Mouse (Mus musculus): Measurements from ENCODE around the gene Lnp1.

Lnp1 gene

DNA sequence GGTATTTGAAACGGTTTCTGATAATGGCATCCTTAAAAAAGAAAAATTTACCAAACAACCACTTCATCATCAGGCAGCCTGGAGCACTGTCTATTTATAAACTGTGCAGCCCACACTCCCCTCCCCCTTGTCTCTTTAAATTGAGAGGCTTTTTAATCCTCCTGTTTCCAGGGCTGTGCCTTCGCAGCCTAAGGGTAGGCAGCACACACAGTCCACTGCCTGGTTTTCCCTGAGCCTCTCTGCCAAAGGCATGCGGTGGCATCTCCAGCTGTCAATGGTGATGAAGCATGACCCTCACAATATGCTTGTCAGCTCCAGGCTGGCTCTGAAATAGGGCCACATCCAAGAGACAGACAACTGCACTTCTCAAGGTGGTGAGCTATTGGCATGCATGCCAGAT, at the start of gene Lnp1:
Gene Lnp1 (minus strand): TSS at position 39 of the 400 bp plus-strand sequence.
- no peak for DNase-seq (ENCODE audit: low read depth, low spot score)

DNA sequence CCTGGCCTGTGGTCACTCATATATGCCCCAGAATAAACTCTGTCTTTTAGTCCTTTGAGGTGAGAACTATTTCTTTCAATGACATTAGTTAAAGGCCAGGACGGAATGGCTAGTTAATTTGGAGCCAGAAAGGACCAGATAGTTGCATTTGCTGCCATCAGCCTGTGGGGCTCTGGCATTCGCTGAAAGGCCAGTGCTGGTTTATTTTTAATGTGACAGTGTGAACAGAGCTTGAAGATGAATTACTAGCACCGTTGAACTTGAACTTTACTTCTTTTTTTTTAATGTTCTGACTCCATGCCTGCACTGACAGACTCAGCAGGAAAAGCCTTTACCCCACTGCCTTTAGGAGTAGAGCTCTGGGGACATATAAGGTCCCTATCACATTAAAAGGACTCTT, 46.8 kb upstream of the Lnp1 start:
- DNase-seq (ENCODE audit: low read depth, low spot score), result no peak

DNA sequence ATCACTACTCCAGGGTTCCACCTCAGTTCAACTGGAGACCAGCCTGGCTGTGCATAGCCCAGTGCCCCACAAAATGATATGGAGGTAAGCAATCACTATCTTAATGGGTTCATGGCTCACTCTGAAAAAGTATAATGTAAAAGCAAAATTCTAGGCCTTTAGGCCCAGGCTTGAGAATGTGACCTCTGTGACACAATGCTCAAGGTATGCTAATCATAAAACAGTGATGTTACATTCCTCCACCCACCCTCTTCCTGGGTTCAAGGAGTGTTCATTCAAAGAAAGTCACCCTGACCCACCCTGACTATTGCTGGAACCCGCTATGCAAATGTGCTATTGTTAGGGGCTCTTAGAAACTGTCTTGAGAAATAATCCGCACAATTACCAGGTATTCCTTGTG, 30.4 kb upstream of the Lnp1 start:
- DNase-seq (ENCODE audit: low read depth, low spot score), result peak; percentile 81

DNA sequence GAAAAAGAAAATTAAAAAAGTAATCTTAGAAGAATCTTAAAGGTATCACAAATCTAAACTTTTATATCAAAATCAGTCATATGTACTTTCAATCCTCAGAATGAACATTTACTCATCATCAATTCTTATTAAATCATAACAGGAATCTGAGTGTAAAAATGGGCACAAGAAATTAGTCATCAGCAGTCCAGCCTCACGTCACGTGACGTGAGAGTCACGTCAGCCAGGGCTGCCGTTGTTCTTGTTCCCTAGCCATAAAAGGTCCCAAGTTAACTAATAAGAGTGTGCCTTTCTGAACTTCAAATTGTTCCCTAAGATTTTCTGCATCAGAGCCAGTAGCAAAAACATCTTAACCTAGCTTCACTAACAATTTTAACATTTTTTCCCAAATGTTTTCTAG, 21.2 kb upstream of the Lnp1 start:
- no peak for DNase-seq (ENCODE audit: low read depth, low spot score)

DNA sequence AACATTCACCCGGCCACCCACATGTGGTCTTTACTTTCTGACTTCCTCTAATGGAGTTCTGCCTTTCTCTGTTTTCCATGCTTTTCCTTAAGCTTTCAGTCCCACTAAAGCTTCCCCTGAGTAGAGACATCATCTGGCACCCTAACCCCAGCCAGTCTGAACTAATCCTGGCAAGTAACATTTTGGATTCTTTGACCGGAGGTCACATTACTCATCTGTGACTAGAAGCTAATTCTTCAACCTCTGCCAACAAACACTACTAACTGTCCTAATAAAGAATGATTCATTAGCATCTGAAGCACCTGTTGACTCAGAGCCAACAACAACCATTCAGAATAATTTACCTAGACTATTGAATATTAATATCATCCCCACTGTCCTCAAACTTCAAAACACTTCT, 14.5 kb upstream of the Lnp1 start:
- DNase-seq (ENCODE audit: low read depth, low spot score), result no peak

DNA sequence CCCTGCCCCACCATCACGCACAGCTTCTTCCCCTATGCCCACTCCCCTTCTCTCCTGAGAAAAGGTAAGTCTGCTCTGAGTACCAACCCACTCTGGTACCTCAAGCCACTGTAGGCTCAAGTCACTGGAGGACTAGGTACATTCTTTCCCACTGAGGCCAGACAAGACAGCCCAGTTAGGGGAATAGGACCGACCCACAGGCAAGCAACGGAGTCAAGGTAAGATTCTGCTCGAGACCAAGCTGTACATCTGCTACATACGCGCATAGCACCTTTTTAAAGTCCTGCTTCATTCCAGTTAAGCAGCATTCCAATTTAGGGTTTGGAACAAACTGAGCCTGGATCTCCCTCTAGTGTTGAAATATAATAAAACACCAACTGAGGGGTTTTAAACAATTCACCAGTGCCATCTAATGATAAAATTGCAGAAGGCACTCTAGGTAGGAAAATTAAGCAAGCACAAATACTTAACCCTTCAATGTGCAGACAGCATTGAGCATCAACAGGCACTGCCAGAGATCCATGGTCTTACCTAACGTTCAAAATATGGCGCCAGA, 7.7 kb downstream of the Lnp1 start:
- peak; percentile 89 for DNase-seq (ENCODE audit: low read depth, low spot score)

DNA sequence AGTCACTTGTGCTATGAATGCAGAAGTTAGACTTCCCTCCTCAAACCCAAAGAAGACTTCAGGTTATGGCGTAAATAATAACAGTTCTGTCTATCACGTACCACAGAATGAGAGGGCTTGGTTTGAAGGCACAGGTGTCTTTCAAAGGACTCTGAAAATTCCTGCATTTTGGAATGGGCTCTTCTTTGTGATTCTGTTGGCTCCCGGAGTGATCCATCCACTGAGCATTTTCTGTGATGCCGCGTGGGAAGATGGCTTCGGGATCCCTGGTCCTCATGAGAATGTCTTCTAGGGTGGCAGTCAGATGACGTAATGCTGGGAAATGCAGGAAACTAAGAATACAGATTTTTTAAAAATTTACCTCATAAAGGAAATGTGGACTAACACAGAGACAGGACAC, 10.6 kb downstream of the Lnp1 start:
- peak; percentile 82 for DNase-seq (ENCODE audit: low read depth, low spot score)

DNA sequence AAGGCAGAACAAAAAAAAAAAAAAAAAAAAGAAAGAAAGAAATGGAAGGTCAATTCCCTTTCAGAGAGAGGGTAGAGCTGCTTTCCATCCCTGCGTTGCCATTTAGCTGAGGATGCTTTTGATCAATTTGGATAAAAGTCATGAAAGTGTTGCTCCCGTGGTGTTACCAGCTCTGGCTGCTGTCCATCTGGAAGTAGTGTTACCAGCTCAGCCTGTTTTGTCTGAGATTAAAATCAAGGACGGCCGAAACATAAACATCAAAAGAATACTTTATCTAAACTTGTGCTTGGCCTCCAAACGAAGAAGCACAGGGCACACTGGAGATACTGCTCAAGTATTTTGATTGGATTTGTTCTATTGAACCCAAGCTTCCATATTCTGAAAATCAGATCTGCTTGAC, 18.9 kb downstream of the Lnp1 start:
- no peak for DNase-seq (ENCODE audit: low read depth, low spot score)

DNA sequence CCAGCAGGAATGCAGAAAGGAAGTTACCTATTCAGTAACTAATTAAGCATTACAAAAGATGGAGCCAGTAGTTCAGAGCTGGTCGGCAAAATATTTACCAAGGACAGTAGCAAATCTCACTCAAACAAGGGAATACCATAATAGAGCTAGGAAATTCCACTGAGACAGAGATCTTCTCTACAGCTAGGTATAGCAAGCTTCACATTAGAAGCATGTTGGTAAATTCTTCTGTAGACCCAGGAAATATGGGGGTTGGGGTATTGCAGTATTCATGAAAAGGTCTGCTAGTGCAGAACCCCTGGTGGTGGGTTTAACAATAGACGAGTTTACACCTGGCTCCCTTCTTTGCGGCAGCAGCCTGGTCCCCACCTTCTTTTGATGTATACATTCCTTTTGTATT, 25.7 kb downstream of the Lnp1 start:
- DNase-seq (ENCODE audit: low read depth, low spot score), result peak; percentile 92

DNA sequence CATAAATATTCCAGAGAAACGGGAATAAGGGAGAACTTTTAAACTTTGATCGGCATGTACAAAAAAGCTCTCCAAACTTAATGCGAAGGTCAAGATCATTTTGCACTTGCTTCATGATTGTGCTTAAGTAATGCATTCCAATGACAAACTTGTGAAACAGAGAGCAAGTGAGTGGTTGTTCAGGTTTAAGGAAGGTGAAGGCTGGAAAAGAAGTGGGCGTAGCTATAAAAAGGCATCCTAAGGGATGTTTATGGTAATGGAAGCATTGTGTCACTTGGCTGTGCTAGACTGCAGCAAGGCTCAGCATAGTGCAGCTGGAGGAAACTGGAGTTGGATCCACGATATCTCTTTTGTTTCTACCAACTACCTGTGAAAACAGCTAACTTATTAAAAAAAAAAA, 36.3 kb downstream of the Lnp1 start:
- DNase-seq (ENCODE audit: low read depth, low spot score), result peak; percentile 32

DNA sequence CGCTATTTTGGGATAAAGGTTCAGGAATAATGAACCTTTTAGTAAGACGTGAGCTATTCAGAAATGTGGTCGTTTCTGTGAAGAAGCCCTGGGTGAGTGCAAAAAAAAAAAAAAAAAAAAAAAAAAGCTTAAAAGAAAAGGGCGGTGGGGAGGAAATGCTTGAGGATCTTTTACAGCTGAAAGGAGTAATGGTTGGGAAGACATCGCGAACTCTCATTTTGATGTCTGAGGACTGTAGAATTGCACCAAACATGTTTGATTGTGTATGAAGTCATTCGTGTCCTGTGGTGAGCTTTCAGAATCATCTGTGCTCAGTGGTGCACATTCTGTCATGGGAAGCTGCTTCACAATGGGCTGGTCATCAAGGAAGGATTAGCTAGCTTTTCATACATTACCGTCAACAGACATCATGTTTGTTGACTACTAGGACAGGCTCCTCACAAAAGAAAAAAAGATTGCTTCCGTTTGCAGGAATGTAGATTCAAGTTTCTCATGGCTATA, 41.2 kb downstream of the Lnp1 start:
- DNase-seq (ENCODE audit: low read depth, low spot score), result no peak

DNA sequence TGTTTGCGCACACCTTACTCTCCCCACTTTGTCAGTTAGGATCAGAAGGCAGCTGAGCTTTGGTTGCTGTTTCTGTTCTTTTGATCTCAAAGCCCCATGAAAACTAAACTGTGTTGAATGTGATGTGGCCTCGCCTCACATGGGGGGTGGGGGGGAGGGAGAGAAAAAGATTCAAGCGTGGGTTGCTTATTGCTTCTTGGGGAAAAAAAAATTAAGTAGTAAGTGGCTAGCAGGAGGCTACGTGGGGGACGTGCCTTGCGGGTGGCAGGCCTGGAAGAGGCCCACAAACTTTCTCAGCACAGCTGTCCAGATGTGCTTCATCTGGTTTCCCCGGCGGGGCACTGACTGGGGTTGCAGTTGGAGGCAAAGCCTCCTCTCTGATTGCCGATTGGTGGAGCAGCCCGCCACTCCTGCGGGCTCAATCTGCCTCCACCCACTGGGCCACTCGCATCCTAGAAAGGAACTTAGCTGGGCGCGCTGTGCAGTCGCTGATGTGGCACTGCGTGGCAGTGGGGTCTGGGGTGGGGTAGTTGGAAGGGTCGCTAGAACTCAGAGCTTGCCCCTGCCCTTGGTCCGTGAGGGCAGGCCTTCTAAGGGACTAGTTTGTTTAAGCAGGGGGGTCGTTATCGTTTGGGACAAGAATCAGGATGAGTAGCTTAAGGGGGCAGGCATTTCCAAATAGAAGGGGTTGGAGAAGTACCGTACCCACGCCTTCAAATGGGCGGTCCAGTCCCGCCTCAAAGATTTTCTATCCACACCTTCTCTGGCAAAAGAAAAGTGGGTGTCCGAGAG, 41.8 kb downstream of the Lnp1 start, which contains the start of gene Tmem45a:
Gene Tmem45a (minus strand): TSS at position 343 of the 792 bp plus-strand sequence.
- peak; percentile 96 for DNase-seq (ENCODE audit: low read depth, low spot score)

DNA sequence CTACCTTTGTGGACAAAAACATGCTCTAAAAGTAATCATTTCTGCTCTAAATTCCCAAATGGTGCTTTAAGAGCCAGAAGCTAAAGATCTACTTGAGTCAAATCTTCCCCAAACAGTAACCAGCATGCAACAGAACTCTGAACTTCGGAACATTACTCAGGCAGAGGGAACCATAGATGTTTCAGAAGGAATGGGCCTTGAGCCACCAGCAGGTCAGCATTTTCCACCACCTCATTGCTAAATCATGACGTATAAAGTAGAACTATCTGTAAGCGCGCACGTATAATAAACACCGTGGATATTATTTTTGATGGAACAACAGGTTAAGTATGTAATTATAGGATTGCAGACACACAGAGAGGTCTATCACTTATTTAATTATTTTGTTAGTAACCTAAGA, 43.0 kb downstream of the Lnp1 start:
- no peak for DNase-seq (ENCODE audit: low read depth, low spot score)

DNA sequence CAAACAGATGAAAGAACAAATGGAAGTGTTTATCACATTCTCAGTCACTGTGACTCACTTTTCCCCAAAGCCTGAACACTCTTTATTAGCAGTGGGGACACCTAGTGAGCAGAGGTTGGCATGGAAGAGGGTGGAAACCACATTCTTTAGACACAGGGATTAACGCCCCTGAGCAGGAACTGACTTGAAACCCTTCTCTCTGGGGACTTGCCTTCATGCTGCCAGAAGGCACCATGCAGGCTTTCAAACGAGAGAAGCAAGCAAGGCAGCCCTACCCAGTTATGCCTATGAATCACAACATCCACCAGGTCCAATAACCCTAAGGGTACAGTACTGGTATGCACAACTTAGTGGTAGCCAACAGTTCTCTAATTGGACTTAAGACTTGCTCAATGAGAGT, 54.5 kb downstream of the Lnp1 start:
- peak; percentile 28 for DNase-seq (ENCODE audit: low read depth, low spot score)

DNA sequence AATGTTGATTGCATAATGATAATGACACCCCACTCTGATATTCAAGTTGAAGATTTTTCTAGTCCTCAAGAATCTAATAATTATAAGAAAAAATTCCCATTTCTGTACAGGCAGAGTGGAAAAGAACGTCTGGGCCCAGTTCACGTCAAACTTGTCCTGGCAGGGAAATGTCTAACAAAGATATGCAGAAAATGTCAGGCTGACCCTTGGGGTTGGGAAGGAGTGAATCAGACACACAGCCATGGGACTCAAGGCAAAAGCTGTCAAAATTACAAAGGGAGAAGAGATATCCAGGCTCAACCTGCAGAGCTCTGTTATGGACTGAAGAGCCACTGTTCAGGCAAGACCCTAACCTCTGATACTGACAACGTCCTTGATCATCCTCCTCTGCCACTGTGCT, 57.4 kb downstream of the Lnp1 start:
- no peak for DNase-seq (ENCODE audit: low read depth, low spot score)

DNA sequence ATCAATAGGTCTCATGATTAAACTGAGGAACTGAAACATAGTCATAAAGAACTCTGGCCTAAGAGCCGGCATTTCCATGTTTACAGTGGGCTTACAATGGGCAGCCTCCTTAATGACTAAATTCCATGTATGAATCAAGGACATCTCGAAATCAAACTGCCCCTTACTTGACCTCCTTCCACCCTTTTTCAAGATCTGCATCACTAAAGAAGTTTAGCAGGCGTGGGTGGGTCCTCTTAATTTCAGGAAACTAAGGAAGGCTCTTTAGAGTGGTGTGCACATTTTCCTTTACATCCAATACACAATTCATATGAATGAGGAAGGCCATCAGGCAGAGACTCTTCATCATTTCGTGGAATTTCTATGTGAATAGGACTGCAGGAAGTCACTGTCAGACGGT, 59.5 kb downstream of the Lnp1 start:
- DNase-seq (ENCODE audit: low read depth, low spot score), result peak; percentile 82

DNA sequence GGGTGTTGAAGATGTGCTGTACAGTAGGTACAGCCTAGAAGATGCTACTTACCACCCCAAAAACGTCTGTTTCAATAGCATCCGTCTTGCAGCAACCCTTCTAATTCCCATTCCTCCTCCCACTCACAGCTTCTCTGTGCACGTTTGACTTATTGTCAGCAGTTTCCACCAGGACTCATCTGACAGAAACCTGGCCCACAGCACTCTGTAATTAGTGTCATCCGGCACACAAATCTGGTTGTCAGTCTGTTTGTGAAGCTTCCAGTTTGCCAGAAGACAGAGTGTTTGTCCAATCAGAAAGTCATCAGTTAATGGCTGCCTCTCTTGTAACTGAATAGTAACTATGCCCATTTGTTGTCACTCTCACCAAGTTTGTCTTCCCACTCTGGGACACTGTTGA, 60.3 kb downstream of the Lnp1 start:
- DNase-seq (ENCODE audit: low read depth, low spot score), result no peak

Measured in R1 (cell line).